Mouse (Mus musculus): ENCODE results near the gene Sycp2. TPM values are rescaled to one million over a fixed set of nuclear protein-coding genes. Genes with fewer than 3 reads are reported as not detected.

Gene Sycp2
- not detected for polyA plus RNA-seq (2017; shearing (Covaris generic))

GRCm38 (mm10) chr2:178407053-178407815 is at the start of gene Sycp2:
Gene Sycp2 (minus strand): TSS chr2:178407685.

GRCm38 (mm10) chr2:178430231-178430630 is 22.7 kb upstream of the Sycp2 start, which contains the start of gene Cdh26:
Gene Cdh26 (plus strand): TSS chr2:178430531.

GRCm38 (mm10) chr2:178414261-178415149 is 7.0 kb upstream of the Sycp2 start, which contains the start of the genes Ppp1r3d and Fam217b:
Gene Ppp1r3d (minus strand): TSS chr2:178414472.
Gene Fam217b (plus strand): TSS chr2:178414524.

Other genes starting within 250 kb of the Sycp2 start
- 0.34 TPM for gene Ppp1r3d, start 6.8 kb upstream of the Sycp2 start, polyA plus RNA-seq (2017; shearing (Covaris generic))
- not detected for gene Fam217b, start 6.8 kb upstream of the Sycp2 start, polyA plus RNA-seq (2017; shearing (Covaris generic))
- not detected for gene Cdh26, start 22.8 kb upstream of the Sycp2 start, polyA plus RNA-seq (2017; shearing (Covaris generic))

Measured in effector memory CD4-positive, alpha-beta T cell, adult 7 months (primary cell).